ENCODE assay signal across 20 mouse cellular contexts in genomic region chr1:107422487-107422886, GRCm38 (mm10). TPM values are rescaled to one million over a fixed set of nuclear protein-coding genes. Genes with fewer than 3 reads are reported as not detected.
"Had no signal": no experiment of that assay in that cellular context is flagged by ENCODE, and none has a peak within 500 bp of the region (broad histone marks: within the 10 kb centered on the region; RNA-seq: fewer than 3 reads in every experiment).

No protein-coding gene starts in this region.

- H3K27ac ChIP-seq: macrophage; midbrain, embryonic 10.5 days; midbrain, embryonic 12.5 days; neural tube, embryonic 12.5 days had no signal

- ATAC-seq: midbrain, embryonic 16.5 days had no signal

- H3K4me2 ChIP-seq: lung, embryonic 14.5 days; midbrain, embryonic 12.5 days; neural tube, embryonic 12.5 days had no signal

- H3K9ac ChIP-seq: lung, embryonic 14.5 days; midbrain, embryonic 12.5 days; neural tube, embryonic 12.5 days had no signal

- H3K27me3 ChIP-seq: midbrain, embryonic 12.5 days; neural tube, embryonic 12.5 days had no signal

- H3K4me1 ChIP-seq: midbrain, embryonic 10.5 days; midbrain, embryonic 12.5 days; neural tube, embryonic 12.5 days had no signal

- H3K4me3 ChIP-seq: midbrain, embryonic 10.5 days; midbrain, embryonic 12.5 days; neural tube, embryonic 12.5 days had no signal

- H3K36me3 ChIP-seq: midbrain, embryonic 10.5 days; midbrain, embryonic 12.5 days; neural tube, embryonic 12.5 days had no signal

- DNase-seq: lung, adult 18-20 months; lung, embryonic 14.5 days; lung, postnatal 10 days; lung, postnatal 36 days; midbrain, embryonic 14.5 days; right cerebral cortex, postnatal 14 days; thymus, adult 2 months; thymus, postnatal 25 days; thymus, postnatal 4 days had no signal

- H3K9me3 ChIP-seq: midbrain, embryonic 10.5 days; midbrain, embryonic 12.5 days; neural tube, embryonic 12.5 days had no signal

RNA-seq across cellular contexts. Expression of gene Serpinb7, which starts 23.0 kb away (rescaled TPM):
- total RNA-seq: megakaryocyte, adult 5-6 weeks; megakaryocyte-erythroid progenitor cell, adult 5-6 weeks had no signal
- polyA plus RNA-seq: liver, embryonic 16.5 days; lung, embryonic 14.5 days; lung, embryonic 16.5 days; macrophage; midbrain, embryonic 10.5 days; midbrain, embryonic 12.5 days; midbrain, embryonic 14.5 days; midbrain, embryonic 16.5 days; neural tube, embryonic 12.5 days; stomach, embryonic 14.5 days; urinary bladder, adult 2 months had no signal
